Mouse (Mus musculus): ENCODE results near the gene Alyref.
A peak's percentile ranks its signal among the peaks of the same experiment; 100 is the strongest.
"Not testable (repeated sequence)": the region's sequence is repeated elsewhere in the genome, so short reads cannot be mapped to it uniquely, and the experiment has no call there.

Alyref gene

DNA sequence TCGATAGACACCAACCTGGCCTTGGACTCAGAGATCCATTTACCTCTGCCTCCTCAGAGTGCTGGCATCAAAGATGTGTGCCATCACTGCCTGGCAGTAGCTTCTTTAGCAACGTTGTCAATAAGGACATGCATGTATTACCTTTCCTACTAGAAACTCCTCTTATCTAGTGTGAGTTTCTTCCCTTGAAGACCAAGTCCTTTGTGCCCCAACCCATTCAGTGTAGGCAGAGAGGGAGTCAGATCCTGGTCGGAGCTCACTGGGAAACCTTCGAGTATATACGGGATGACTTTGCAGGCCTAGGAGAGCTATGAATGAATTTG lies 23.9 kb downstream of the Alyref start:
- DNase-seq (ENCODE audit: low read depth, low spot score) = peak; percentile 37

DNA sequence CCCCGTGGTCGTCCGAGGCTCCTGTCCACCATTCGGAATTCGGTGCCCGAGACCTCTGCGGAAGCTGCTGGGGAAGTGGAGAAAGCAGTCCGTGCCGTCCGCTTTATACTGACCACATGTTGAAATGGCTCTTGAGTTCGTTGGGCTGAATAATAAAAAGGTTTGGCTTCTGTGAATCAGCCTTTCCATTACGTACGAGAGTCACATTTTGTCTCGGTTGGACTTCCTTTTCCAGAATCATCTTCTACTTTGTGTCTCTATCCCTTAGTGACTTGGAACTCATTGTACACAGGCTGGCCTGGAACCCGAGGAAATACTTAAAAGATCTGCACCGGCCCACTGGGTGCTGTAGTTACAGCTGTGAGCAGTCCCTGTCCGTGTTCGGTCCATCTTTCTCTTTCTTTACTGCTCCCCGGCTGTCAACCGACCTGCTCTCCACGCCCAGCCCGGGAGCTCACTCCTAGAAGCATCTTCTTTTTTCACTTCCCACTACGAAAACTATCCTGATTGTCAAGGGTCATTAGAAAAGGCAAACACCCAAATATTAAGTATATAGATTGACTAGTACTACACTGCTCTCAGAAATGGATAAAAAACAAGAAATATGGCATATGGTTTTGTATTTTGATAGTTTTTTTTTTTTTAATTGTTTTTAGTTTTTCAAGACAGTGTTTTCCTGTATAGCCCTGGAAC lies 24.4 kb downstream of the Alyref start:
- peak; percentile 69 for DNase-seq (ENCODE audit: low read depth, low spot score)

GRCm38 (mm10) chr11:120572752-120573584 lies 25.2 kb downstream of the Alyref start, which contains the start of gene P4hb:
P4hb (minus strand) TSS chr11:120573253.
- peak; percentile 100 for DNase-seq (ENCODE audit: low read depth, low spot score)

- DNase-seq (ENCODE audit: low read depth, low spot score) = peak; percentile 31
These were observed 25.8 kb downstream of the Alyref start for GRCm38 (mm10) chr11:120572417-120572751.

DNA sequence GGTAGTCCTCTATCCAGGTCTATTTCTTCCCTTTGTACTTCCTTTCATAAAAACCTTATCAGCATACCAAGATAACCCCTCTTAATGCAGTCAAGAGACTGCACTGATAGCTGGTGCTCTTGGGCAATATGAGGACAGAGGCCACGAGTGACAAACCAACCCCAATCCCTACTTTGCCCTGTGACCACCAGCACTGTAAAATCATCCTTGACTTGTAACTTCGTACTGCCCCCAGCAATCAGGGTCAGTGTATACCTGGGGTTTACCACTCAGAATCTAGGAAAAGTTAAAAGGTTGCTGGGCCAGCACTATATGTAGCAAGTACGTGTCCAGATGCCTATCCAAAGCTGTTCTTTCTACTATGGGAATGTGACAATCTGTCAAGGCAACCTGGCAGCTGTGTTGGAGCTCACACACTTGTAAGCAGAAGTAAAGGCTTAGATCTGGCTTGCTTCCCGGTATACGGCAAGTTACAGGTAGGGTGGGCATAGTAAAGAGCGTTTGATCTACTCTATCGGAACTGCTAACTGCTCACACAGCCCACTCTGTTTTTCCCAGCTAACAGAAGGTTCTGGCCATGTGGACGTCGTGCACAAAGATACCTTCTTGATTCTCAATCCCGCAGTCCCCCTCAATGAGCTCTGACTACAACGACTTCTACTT lies 26.3 kb downstream of the Alyref start:
- DNase-seq (ENCODE audit: low read depth, low spot score) = no peak

DNA sequence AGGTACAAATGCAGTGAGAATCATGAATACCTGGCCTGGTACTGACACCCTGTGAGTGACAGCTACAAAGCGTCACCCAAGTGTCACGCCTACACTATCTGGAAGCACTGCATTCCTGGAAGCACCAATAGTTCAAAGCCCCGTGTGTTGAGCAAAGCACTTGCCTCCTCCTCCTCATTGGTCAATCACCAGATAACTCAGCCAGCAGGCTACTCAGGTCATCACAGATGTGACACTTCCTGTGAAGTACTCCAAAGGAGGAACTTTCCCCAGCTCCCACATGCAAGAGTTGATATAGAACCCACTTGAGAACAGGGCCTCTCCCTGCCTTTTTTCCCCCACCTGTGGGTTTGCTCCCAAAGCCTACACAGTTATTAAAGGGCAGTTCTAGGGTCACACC lies 27.0 kb downstream of the Alyref start:
- no peak for DNase-seq (ENCODE audit: low read depth, low spot score)

- DNase-seq (ENCODE audit: low read depth, low spot score) = no peak
These were observed 29.8 kb downstream of the Alyref start for GRCm38 (mm10) chr11:120568324-120568723.

DNA sequence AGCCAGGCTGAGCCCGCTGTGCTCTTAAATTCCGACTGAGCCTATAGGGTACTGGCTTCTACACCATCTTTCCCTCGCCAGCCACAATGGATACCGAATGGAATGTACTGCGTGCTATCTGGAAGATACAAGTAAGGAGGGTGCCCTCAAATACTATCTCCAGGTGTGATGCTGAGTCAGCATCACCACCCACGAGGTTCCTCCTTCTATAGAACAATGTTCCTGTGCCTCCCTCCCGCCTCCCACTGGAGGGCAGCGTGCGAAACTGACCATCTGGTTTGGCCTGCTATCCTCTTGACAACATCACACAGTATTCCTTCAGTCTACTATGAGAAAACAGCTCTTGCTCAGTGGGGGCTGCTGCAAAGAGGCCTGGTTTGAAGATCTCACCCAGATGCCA lies 33.1 kb downstream of the Alyref start:
- no peak for DNase-seq (ENCODE audit: low read depth, low spot score)

DNA sequence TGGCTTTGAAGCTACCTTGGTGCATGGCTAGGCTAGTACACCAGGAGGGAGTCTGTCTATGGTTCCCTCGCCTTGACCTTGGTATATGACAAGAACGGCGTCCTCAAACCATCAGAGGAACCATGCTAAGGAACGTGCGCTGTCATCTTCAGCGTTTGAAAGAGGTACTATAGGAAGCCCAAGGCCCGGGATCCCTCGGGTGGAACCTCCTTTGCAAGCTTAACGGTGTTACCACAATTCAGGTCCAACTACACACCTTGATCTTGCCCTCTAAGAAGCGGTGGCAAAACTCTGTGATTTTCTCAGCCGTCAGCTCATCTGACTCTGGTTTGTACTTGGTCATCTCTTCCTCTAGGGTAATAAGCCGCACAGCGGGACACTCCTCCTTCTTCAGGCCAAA lies 35.2 kb downstream of the Alyref start:
- no peak for DNase-seq (ENCODE audit: low read depth, low spot score)

- DNase-seq (ENCODE audit: low read depth, low spot score) = no peak
These were observed 37.0 kb downstream of the Alyref start for GRCm38 (mm10) chr11:120560952-120561728.

- not testable (repeated sequence) for DNase-seq (ENCODE audit: low read depth, low spot score)
These were observed 39.3 kb downstream of the Alyref start for GRCm38 (mm10) chr11:120558843-120559242.

DNA sequence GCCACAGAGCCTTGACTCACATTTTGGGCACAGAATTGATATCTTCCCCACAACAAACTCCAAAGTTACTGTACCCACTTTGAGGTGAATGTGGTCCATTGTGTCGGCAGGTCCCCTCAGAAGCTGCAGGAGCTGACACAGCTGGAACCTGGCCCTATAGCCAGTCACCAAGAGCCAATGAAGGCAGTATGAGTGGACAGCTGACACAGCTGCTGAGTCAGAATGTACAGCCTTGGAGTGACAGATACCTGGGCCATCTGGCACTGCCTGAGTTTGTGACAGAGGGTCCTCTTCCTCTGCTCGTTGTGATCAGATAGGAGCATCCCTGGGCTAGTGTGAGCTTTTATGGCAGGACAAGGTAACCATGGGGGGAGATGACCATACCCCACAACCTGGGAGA lies 42.9 kb downstream of the Alyref start:
- DNase-seq (ENCODE audit: low read depth, low spot score) = no peak

DNA sequence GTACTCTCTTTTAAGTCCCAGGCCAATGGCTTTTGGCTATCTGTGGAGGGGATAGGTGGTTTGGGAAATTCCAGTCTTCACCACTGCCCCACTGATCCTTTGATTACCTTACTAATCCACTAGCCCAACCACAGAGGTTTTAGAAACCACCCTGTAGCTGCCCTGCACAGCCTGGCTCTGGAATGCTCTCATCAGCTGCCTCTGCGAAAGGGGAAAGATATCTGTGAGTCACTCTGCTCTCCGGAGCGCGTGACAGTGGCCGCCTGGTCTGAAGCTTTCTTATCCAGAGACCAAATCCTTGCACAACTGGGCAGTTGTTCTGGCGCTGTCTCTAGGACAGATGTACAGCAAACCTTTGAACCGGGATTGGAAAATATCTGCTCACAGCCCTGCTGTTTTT lies 43.3 kb downstream of the Alyref start:
- DNase-seq (ENCODE audit: low read depth, low spot score) = peak; percentile 96

GRCm38 (mm10) chr11:120552736-120553135 lies 45.4 kb downstream of the Alyref start:
- DNase-seq (ENCODE audit: low read depth, low spot score) = peak; percentile 45

DNA sequence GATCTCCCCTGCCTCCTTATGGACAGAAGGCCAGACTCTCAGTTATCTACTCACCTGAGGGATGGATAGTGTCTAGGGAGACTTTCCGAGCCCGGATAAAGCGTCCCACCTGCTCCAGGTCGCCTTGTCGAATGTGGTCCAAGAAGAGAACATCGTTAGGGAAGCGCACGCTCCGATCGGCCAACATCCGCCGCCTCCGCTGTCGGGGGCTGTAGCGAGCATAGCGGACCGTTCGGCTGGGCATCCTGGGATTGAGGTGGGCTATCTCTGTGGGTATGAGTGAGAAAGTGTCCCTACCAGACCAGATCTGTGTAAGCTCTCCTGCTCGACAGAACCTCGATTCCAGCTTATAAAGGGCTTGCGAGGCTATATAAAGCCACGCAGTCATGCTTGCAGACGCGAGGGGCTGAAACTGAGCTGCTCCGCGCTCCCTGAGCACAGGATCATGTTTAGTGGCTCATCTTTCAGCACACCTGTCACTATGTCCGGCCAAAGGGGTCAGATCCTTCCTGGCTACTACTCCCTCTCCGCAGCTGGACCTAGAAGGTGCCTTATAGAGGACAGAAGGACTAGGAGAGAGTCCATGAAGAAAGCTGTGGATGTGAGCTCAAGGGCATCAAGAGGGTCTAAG lies 47.2 kb downstream of the Alyref start, which contains the start of gene Ppp1r27:
Gene Ppp1r27, minus strand, starts transcription at position 323 of the 631 bp plus-strand sequence.
- DNase-seq (ENCODE audit: low read depth, low spot score) = no peak

- peak; percentile 25 for DNase-seq (ENCODE audit: low read depth, low spot score)
These were observed 48.0 kb downstream of the Alyref start for GRCm38 (mm10) chr11:120549986-120550809.

DNA sequence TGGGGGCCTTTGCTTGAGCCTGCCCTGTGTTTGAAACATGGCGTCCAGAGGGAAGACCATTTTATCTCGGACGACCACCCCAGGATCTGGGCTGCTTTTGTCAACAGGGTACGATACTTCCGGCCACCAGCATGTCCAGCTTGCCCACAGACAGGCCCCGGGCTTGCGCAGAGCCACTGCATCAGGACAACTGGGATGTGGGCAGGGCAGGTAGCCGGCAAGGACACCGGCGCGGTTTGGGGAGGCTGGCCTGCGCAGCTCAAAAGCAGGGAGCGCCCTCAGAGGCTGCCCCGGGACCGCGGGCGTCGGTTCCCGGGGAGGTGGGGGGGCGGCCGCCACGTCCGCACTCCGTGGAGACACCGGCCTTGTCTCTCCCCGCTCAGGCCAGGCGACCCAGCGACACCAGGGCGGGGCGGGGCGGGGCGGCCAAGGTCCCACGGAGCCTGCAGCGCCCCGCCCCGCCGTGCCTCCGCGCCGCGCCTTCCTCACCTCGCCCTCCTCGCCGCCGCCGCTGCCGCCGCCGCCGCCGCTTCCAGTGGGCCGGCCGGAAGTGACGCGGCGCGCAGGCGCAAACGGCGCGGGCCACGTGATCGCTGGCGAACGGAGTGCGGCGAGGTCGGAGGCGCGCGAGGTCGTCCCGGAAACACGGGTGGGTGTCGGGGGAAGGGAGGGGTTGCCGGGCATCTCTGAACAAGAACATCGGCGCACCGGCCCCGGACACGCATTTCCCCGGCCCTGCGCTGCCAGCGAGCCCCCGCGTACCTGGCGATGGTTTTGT lies 48.8 kb downstream of the Alyref start, which contains the start of gene Mcrip1:
Gene Mcrip1, minus strand, starts transcription at position 560 of the 778 bp plus-strand sequence.
- DNase-seq (ENCODE audit: low read depth, low spot score) = peak; percentile 80

DNA sequence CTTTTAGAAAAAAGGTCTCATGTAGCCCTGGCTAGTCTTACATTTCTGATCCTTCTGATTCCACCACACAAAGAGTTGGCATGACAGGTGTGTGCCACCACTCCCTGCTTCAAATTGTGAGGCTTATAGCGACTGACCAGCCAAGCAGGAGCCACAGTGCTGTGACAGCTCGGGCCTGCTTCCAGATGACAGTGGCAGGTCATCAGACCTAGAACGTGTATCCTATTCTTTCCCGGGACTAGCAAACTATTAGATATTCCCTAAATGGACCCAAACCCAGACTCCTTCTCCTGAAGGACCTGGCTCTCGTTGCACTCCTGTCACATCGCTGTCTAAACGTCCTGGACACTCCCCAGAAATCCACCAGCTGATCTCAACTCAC lies 49.4 kb downstream of the Alyref start:
- no peak for DNase-seq (ENCODE audit: low read depth, low spot score)

DNA sequence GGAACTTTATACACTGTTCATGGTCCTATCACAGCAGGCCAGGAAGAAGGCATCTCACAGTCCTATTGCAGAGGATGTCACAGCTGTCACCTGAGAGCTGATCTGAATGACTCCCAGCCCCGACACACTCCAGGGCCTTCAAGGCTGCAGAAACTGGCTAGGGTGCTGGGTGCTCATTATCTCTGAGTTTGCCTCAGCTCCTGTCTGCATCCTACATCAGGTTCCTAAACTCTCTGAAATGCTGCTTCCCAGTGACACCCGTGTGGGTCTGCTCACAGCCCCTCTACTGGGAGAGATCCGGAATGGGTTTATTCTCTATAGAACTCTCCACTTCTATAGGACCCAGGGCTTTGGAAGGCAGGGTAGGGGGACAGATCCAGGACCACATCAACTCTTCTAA lies 50.0 kb downstream of the Alyref start:
- no peak for DNase-seq (ENCODE audit: low read depth, low spot score)

DNA sequence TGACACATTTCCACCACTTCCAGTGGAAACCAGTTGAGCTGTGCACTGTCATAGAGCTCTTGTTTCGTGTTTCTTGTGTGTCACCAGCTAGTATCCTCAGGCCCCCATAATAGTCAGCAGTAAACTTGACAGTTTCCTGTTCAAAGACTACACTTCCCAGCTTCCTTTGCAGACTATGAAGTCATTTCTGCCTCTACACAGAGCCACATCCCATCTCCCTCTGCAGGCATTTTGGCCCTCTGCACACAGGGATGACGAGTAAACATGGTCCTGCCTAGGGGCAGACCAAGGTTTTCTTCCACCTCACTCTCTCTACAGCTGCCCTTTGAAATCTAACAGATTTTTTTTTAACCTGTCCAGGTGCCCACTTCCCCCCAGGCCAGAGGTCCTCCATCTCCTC lies 50.7 kb downstream of the Alyref start:
- DNase-seq (ENCODE audit: low read depth, low spot score) = peak; percentile 71

Data from 3T3-L1 (cell line).